Mouse (Mus musculus) midbrain, embryonic 11.5 days (tissue): ENCODE measurements around the gene Robo1. TPM values are rescaled to one million over a fixed set of nuclear protein-coding genes. Genes with fewer than 3 reads are reported as not detected.

Experiments
- ATAC-seq: fragments of 200-750 bp; cut with Nextera tagmentation; 2 replicates; pipeline ENCODE4 v1.8.0; 2017; ENCODE audit warnings: moderate TSS enrichment, moderate library complexity; ENCODE audit not compliant: low FRiP score
- DNase-seq: peaks from one replicate; pipeline ENCODE4 v3.0.0; 2015; ENCODE audit warnings: low spot score; ENCODE audit errors: missing footprints
- H3K27ac ChIP-seq: fragments of 300-500 bp; sonication (generic); 2 replicates; pipeline ENCODE4 v1.5.1; 2014; ENCODE audit warnings: low read depth, low read length
- H3K27me3 ChIP-seq: fragments of 300-500 bp; sonication (generic); 2 replicates; pipeline ENCODE4 v1.6.1; 2014; ENCODE audit warnings: mild to moderate bottlenecking, low read length, moderate library complexity, mixed read lengths; ENCODE audit not compliant: control insufficient read depth, insufficient read depth
- H3K36me3 ChIP-seq: fragments of 300-500 bp; sonication (generic); 2 replicates; pipeline ENCODE4 v1.6.1; 2014; ENCODE audit warnings: mild to moderate bottlenecking, low read length, moderate library complexity, mixed read lengths; ENCODE audit not compliant: control insufficient read depth, insufficient read depth
- H3K4me1 ChIP-seq: fragments of 300-500 bp; sonication (generic); 2 replicates; pipeline ENCODE4 v1.6.1; 2014; ENCODE audit warnings: low read length; ENCODE audit not compliant: control insufficient read depth, insufficient read depth
- H3K4me2 ChIP-seq: fragments of 300-500 bp; sonication (generic); 2 replicates; pipeline ENCODE4 v1.6.1; 2014; ENCODE audit warnings: mild to moderate bottlenecking, moderate library complexity
- H3K4me3 ChIP-seq: fragments of 300-500 bp; sonication (generic); 2 replicates; pipeline ENCODE4 v1.5.1; 2014; ENCODE audit warnings: low read depth, low read length
- H3K9ac ChIP-seq: fragments of 300-500 bp; sonication (generic); 2 replicates; pipeline ENCODE4 v1.6.1; 2014; ENCODE audit warnings: low read length
- H3K9me3 ChIP-seq: fragments of 300-500 bp; sonication (generic); 2 replicates; pipeline ENCODE4 v1.6.1; 2016; ENCODE audit warnings: low read length; ENCODE audit not compliant: control insufficient read depth
- WGBS: fragments of 180-500 bp; shearing (Covaris S2); extraction: QIAGEN DNeasy Blood & Tissue Kit; methylation state at CpG from one replicate; pipeline ENCODE4 v1.1.7; 2014; 5-methylcytosine and 5-hydroxymethylcytosine counted together
- polyA plus RNA-seq: library from polyadenylated mRNA; unstranded; fragments of >200 nt; fragmentation: Nextera tagmentation; extraction: Ambion mirVana; gene quantifications from 2 replicates; pipeline ENCODE4 v1.2.1, GENCODE M21; 2014

Gene Robo1
- polyA plus RNA-seq, 1 experiment from 2014 or later = 44.4 TPM

- H3K9ac ChIP-seq = no peak overlapping the region
- H3K4me2 ChIP-seq = no peak overlapping the region
- ATAC-seq = no peak
- peaks cover 13% of the 10 kb centered on the region for H3K4me1 ChIP-seq
- H3K4me3 ChIP-seq = no peak overlapping the region
- H3K27ac ChIP-seq = no peak overlapping the region
- DNase-seq = no peak
- no peaks in the 10 kb centered on the region for H3K36me3 ChIP-seq
- no peaks in the 10 kb centered on the region for H3K9me3 ChIP-seq
- WGBS = 83% methylated on average over 3 of the region's 3 CpGs
- no peaks in the 10 kb centered on the region for H3K27me3 ChIP-seq
Observed at GRCm38 (mm10) chr16:72920013-72920412, 611.9 kb downstream of the Robo1 start.

- DNase-seq = peak; percentile 90
- no peak overlapping the region for H3K27ac ChIP-seq
- H3K4me1 ChIP-seq = peaks cover 27% of the 10 kb centered on the region
- WGBS = 29% methylated on average over 15 of the region's 15 CpGs
- peak; percentile 68 for ATAC-seq
- no peaks in the 10 kb centered on the region for H3K27me3 ChIP-seq
- no peaks in the 10 kb centered on the region for H3K9me3 ChIP-seq
- 0 out of 2 replicates have a peak overlapping the region, but pooled peaks have one; percentile 27 for H3K9ac ChIP-seq
- H3K36me3 ChIP-seq = no peaks in the 10 kb centered on the region
- peak overlapping the region; percentile 30 for H3K4me2 ChIP-seq
- no peak overlapping the region for H3K4me3 ChIP-seq
Observed at GRCm38 (mm10) chr16:72924423-72925224, 616.5 kb downstream of the Robo1 start.

- Histone ChIP-seq H3K27ac (no peak overlapping the region; the same call in 1 of the 2 replicates), H3K9me3 (no peaks in the 10 kb centered on the region), H3K4me3 (no peak overlapping the region), H3K36me3 (no peaks in the 10 kb centered on the region), H3K9ac (no peak overlapping the region), H3K4me1 (peaks cover 27% of the 10 kb centered on the region), H3K4me2 (no peak overlapping the region), H3K27me3 (no peaks in the 10 kb centered on the region)
- 49% methylated on average over 6 of the region's 6 CpGs for WGBS
- peak; percentile 87 for DNase-seq
- peak; percentile 77 for ATAC-seq
Observed at GRCm38 (mm10) chr16:72928525-72929122, 620.5 kb downstream of the Robo1 start.

DNA sequence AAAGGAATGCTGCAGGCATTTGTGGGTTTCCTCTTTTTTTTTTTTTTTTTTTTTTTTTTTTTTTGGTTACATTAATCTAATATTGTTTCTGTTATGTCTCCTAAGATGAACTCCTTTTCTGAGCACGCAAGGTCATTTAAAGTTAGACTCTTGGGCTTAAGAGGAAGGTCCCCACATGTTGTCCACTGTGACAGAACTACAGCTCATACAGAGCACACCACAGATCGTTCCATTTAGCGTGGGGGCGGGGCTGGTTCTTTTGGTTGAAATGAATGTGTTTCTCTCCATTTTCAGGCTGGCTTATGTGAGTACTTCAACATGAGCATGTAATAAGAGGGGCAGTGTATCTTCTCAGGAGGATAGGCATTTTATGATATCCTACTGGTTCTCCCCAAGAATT lies 622.8 kb downstream of the Robo1 start:
- Histone ChIP-seq H3K27me3 (no peaks in the 10 kb centered on the region), H3K4me2 (no peak overlapping the region), H3K4me3 (no peak overlapping the region), H3K9me3 (no peaks in the 10 kb centered on the region), H3K9ac (no peak overlapping the region), H3K36me3 (no peaks in the 10 kb centered on the region), H3K27ac (no peak overlapping the region), H3K4me1 (peaks cover 13% of the 10 kb centered on the region)
- no peak for ATAC-seq
- peak; percentile 41 for DNase-seq
- 86% methylated on average over 4 of the region's 4 CpGs for WGBS

DNA sequence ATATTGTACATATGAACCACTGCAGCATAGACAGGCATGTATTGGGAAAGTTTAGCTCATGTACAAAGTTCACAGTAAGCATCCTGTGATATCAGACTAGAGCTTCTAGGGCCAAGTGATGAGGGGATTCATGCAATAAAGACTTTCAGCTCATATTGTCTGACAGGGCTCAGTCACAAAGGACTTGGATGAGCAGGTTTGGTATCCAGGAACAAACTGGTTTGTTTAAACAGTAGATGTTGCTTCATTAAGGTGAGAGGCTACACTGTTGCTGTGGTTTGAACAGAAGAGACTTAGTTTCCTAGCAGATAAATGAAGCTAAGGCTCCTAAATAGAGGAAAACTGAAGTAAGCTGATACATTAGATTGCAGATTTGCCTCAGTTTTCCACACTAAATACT lies 626.8 kb downstream of the Robo1 start:
- H3K27ac ChIP-seq = no peak overlapping the region
- H3K36me3 ChIP-seq = no peaks in the 10 kb centered on the region
- no peaks in the 10 kb centered on the region for H3K27me3 ChIP-seq
- H3K9ac ChIP-seq = no peak overlapping the region
- DNase-seq (peak; percentile 35), ATAC-seq (no peak)
- H3K4me2 ChIP-seq = no peak overlapping the region
- H3K9me3 ChIP-seq = no peaks in the 10 kb centered on the region
- no peaks in the 10 kb centered on the region for H3K4me1 ChIP-seq
- H3K4me3 ChIP-seq = no peak overlapping the region

- no peak overlapping the region for H3K9ac ChIP-seq
- H3K36me3 ChIP-seq = no peaks in the 10 kb centered on the region
- DNase-seq = peak; percentile 57
- H3K4me3 ChIP-seq = no peak overlapping the region
- H3K27me3 ChIP-seq = no peaks in the 10 kb centered on the region
- WGBS = 61% methylated on average over 3 of the region's 3 CpGs
- H3K4me2 ChIP-seq = no peak overlapping the region
- H3K9me3 ChIP-seq = no peaks in the 10 kb centered on the region
- no peak for ATAC-seq
- H3K27ac ChIP-seq = no peak overlapping the region
- H3K4me1 ChIP-seq = no peaks in the 10 kb centered on the region
Observed at GRCm38 (mm10) chr16:72937183-72937582, 629.1 kb downstream of the Robo1 start.

- H3K27me3 ChIP-seq = no peaks in the 10 kb centered on the region
- 74% methylated on average over 3 of the region's 3 CpGs for WGBS
- no peaks in the 10 kb centered on the region for H3K9me3 ChIP-seq
- no peak overlapping the region for H3K4me2 ChIP-seq
- no peak overlapping the region for H3K27ac ChIP-seq
- no peaks in the 10 kb centered on the region for H3K36me3 ChIP-seq
- no peak overlapping the region for H3K9ac ChIP-seq
- DNase-seq (no peak), ATAC-seq (0 out of 2 replicates have a peak, but pooled peaks have one; percentile 59)
- no peaks in the 10 kb centered on the region for H3K4me1 ChIP-seq
- H3K4me3 ChIP-seq = no peak overlapping the region
Observed at GRCm38 (mm10) chr16:72939862-72940261, 631.8 kb downstream of the Robo1 start.

- Histone ChIP-seq H3K9ac (no peak overlapping the region), H3K36me3 (no peaks in the 10 kb centered on the region), H3K4me1 (no peaks in the 10 kb centered on the region), H3K4me3 (no peak overlapping the region), H3K9me3 (no peaks in the 10 kb centered on the region), H3K27me3 (no peaks in the 10 kb centered on the region), H3K4me2 (no peak overlapping the region), H3K27ac (no peak overlapping the region)
- ATAC-seq = no peak
- WGBS = 95% methylated on average over 8 of the region's 8 CpGs
- peak; percentile 67 for DNase-seq
Observed at GRCm38 (mm10) chr16:72940786-72941185, 632.7 kb downstream of the Robo1 start.

- DNase-seq (no peak), ATAC-seq (no peak)
- Histone ChIP-seq H3K9me3 (no peaks in the 10 kb centered on the region), H3K36me3 (no peaks in the 10 kb centered on the region), H3K4me1 (no peaks in the 10 kb centered on the region), H3K9ac (no peak overlapping the region), H3K27me3 (no peaks in the 10 kb centered on the region), H3K27ac (no peak overlapping the region), H3K4me3 (no peak overlapping the region), H3K4me2 (no peak overlapping the region)
- WGBS = 94% methylated on average over 4 of the region's 4 CpGs
Observed at GRCm38 (mm10) chr16:72944403-72944802, 636.3 kb downstream of the Robo1 start.
